Mouse (Mus musculus) bone marrow, adult 2 months (tissue): ENCODE measurements around the gene Slc38a5.

Experiments
- CTCF ChIP-seq: fragments of 200-500 bp; IDR thresholded peaks from 2 replicates; pipeline ENCODE4 v1.5.1; 2011; ENCODE audit warnings: low read length, control low read depth; ENCODE audit not compliant: control insufficient read depth, insufficient read depth
- POLR2A ChIP-seq: fragments of 200-500 bp; IDR thresholded peaks from 2 replicates; pipeline ENCODE4 v1.6.1; 2011; ENCODE audit warnings: low read depth, mild to moderate bottlenecking, control low read depth, low read length, borderline replicate concordance; ENCODE audit not compliant: control insufficient read depth

DNA sequence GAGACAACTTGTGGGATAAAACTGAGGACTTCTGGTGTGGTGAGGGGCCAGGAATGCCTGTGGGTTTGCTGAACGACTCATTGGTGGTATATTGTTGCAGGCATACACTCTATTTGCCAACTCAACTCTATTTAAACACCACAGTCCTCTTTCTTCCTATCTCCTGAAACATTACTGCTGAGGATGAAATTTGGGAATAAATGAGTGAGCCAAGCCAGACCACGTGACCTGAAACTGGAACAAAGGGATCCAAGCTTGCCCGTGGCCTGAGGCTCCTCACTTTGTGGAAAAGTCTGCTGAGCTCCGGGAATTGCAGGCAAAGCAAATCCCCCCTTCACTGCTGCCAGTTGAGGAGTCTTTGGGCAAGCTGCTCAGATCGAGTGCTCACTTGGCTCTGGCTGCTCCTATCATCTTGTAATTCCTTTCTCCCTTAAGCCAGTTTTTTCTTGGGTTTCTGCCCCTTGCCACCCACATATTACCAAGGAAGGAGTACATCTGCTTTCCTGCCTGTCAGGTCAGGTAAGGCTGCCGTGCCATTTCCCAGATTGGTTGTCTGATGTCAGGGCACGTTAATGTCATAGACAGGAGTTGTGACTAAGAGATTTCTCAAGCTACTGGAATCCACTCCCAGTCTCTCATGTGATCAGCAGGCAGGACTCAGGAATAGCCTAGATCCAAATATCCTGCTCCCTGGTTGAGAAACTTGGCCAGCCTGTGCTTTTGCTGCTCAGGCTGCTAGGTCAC is 48.1 kb upstream of the Slc38a5 start:
- no peak for TF ChIP-seq CTCF
- no peak for TF ChIP-seq POLR2A
